Comparison of ENCODE assay signal across 8 mouse cellular contexts in genomic region chr7:35118099-35118781, GRCm38 (mm10). TPM values are rescaled to one million over a fixed set of nuclear protein-coding genes. Genes with fewer than 3 reads are reported as not detected.
A peak's percentile ranks its signal among the peaks of the same experiment; 100 is the strongest.
DNase-seq lines count a peak whose midpoint lies in the region; ATAC-seq and TF ChIP-seq lines count a peak whose summit lies in the region.

No protein-coding gene starts in this region.

- no peak for TF ChIP-seq POLR2A in bone marrow macrophage, adult 2 months (IDR thresholded peaks at IDR 0.05; ENCODE audit: borderline replicate concordance, low read depth, low read length)

- under 1% methylated on average over 49 of the region's 49 CpGs for WGBS in forebrain, embryonic 13.5 days
- under 1% methylated on average over 40 of the region's 49 CpGs for WGBS in heart, postnatal 0 days
- under 1% methylated on average over 49 of the region's 49 CpGs for WGBS in liver, embryonic 16.5 days (ENCODE audit: insufficient replicate concordance)
- 0% methylated on average over 49 of the region's 49 CpGs for WGBS in neural tube, embryonic 11.5 days

- H3K4me2 ChIP-seq in forebrain, embryonic 13.5 days = peak overlapping the region; percentile 98
- H3K4me2 ChIP-seq in heart, postnatal 0 days (ENCODE audit: low read depth, low read length) = peak overlapping the region; percentile 98
- H3K4me2 ChIP-seq in liver, embryonic 16.5 days (ENCODE audit: low read depth, low read length) = peak overlapping the region; percentile 64
- H3K4me2 ChIP-seq in neural tube, embryonic 11.5 days (ENCODE audit: low read depth) = peak overlapping the region; percentile 97

- ATAC-seq in forebrain, embryonic 13.5 days = peak; percentile 64
- ATAC-seq in heart, postnatal 0 days (ENCODE audit: insufficient read depth, low read depth) = peak; percentile 76
- ATAC-seq in liver, embryonic 16.5 days (ENCODE audit: low read depth) = peak; percentile 12
- ATAC-seq in neural tube, embryonic 11.5 days (ENCODE audit: insufficient read depth, low FRiP score, low TSS enrichment) = peak; percentile 64

- DNase-seq in heart, postnatal 0 days (ENCODE audit: low spot score) = peak; percentile 41
- peak; percentile 88 for DNase-seq in kidney, postnatal 14 days
- DNase-seq in neural tube, embryonic 11.5 days (ENCODE audit: low spot score) = peak; percentile 82
- DNase-seq in telencephalon, adult 2 months (ENCODE audit: low read depth, low spot score) = peak; percentile 33

- H3K9me3 ChIP-seq in forebrain, embryonic 13.5 days (replicated peaks) = no peaks in the 10 kb centered on the region
- no peaks in the 10 kb centered on the region for H3K9me3 ChIP-seq in heart, postnatal 0 days (replicated peaks; ENCODE audit: control insufficient read depth, low read length)
- H3K9me3 ChIP-seq in liver, embryonic 16.5 days (replicated peaks; ENCODE audit: control insufficient read depth, low read length) = no peaks in the 10 kb centered on the region
- H3K9me3 ChIP-seq in neural tube, embryonic 11.5 days (ENCODE audit: control insufficient read depth, low read length) = no peaks in the 10 kb centered on the region

- no peak for TF ChIP-seq EP300 in heart, postnatal 0 days (IDR thresholded peaks at IDR 0.05; ENCODE audit: low read depth)

- H3K9ac ChIP-seq in forebrain, embryonic 13.5 days = peak overlapping the region; percentile 65
- peak overlapping the region; percentile 48; the same call in 1 of the 2 replicates for H3K9ac ChIP-seq in heart, postnatal 0 days (replicated peaks; ENCODE audit: low read depth, low read length)
- H3K9ac ChIP-seq in liver, embryonic 16.5 days (ENCODE audit: low read depth, low read length) = peak overlapping the region; percentile 48
- H3K9ac ChIP-seq in neural tube, embryonic 11.5 days (ENCODE audit: low read length) = peak overlapping the region; percentile 54

- TF ChIP-seq CTCF in C2C12 (IDR thresholded peaks at IDR 0.05; ENCODE audit: control insufficient read depth, insufficient read depth, insufficient read length) = peak; percentile 13
- TF ChIP-seq CTCF in bone marrow macrophage, adult 2 months (IDR thresholded peaks at IDR 0.05; ENCODE audit: low read depth, low read length) = peak; percentile 63
- peak; percentile 15; the same call in 1 of the 2 replicates for TF ChIP-seq CTCF in heart, postnatal 0 days (IDR thresholded peaks at IDR 0.05; ENCODE audit: low read depth)

- peaks cover 3% of the 10 kb centered on the region for H3K27me3 ChIP-seq in C2C12 (ENCODE audit: control insufficient read depth, insufficient read depth, insufficient read length)
- peaks cover 77% of the 10 kb centered on the region for H3K27me3 ChIP-seq in forebrain, embryonic 13.5 days
- H3K27me3 ChIP-seq in heart, postnatal 0 days (ENCODE audit: control insufficient read depth, insufficient read depth, low read length) = peaks cover 64% of the 10 kb centered on the region
- peaks cover 46% of the 10 kb centered on the region for H3K27me3 ChIP-seq in liver, embryonic 16.5 days (ENCODE audit: control insufficient read depth, insufficient read depth, low read depth, low read length)
- H3K27me3 ChIP-seq in neural tube, embryonic 11.5 days (ENCODE audit: control insufficient read depth, insufficient read depth, low read length) = peaks cover 61% of the 10 kb centered on the region

- peak overlapping the region; percentile 76 for H3K27ac ChIP-seq in bone marrow macrophage, adult 2 months (ENCODE audit: insufficient read depth, low read depth, low read length)
- H3K27ac ChIP-seq in forebrain, embryonic 13.5 days = no peak overlapping the region
- H3K27ac ChIP-seq in heart, postnatal 0 days (ENCODE audit: low read depth) = peak overlapping the region; percentile 53
- H3K27ac ChIP-seq in liver, embryonic 16.5 days (ENCODE audit: low read length) = peak overlapping the region; percentile 86
- H3K27ac ChIP-seq in neural tube, embryonic 11.5 days (ENCODE audit: low read depth, low read length) = no peak overlapping the region

- H3K4me1 ChIP-seq in bone marrow macrophage, adult 2 months (ENCODE audit: control insufficient read depth, insufficient read depth, low read length) = peaks cover 12% of the 10 kb centered on the region
- peaks cover 35% of the 10 kb centered on the region for H3K4me1 ChIP-seq in forebrain, embryonic 13.5 days
- peaks cover 18% of the 10 kb centered on the region for H3K4me1 ChIP-seq in heart, postnatal 0 days (ENCODE audit: control insufficient read depth, insufficient read depth)
- peaks cover 2% of the 10 kb centered on the region for H3K4me1 ChIP-seq in liver, embryonic 16.5 days (ENCODE audit: control insufficient read depth, low read depth, low read length)
- peaks cover 16% of the 10 kb centered on the region; the same call in 1 of the 2 replicates for H3K4me1 ChIP-seq in neural tube, embryonic 11.5 days (ENCODE audit: control insufficient read depth, insufficient read depth, low read length)

- H3K79me3 ChIP-seq in C2C12 (ENCODE audit: low read depth) = no peaks in the 10 kb centered on the region

- no peaks in the 10 kb centered on the region for H3K79me2 ChIP-seq in C2C12 (ENCODE audit: control insufficient read depth, insufficient read depth)

- no peaks in the 10 kb centered on the region for H3K36me3 ChIP-seq in C2C12 (ENCODE audit: control insufficient read depth, insufficient read depth)
- no peaks in the 10 kb centered on the region for H3K36me3 ChIP-seq in forebrain, embryonic 13.5 days (ENCODE audit: poor library complexity, severe bottlenecking)
- H3K36me3 ChIP-seq in heart, postnatal 0 days (replicated peaks; ENCODE audit: control insufficient read depth, insufficient read depth, low read length) = no peaks in the 10 kb centered on the region
- H3K36me3 ChIP-seq in liver, embryonic 16.5 days (ENCODE audit: control insufficient read depth, insufficient read depth) = no peaks in the 10 kb centered on the region
- no peaks in the 10 kb centered on the region for H3K36me3 ChIP-seq in neural tube, embryonic 11.5 days (ENCODE audit: control insufficient read depth, insufficient read depth, low read length)

- peak overlapping the region; percentile 43 for H3ac ChIP-seq in C2C12 (ENCODE audit: control insufficient read depth, insufficient read length, low read depth)

- peak overlapping the region; percentile 23 for H3K4me3 ChIP-seq in C2C12 (ENCODE audit: insufficient read depth, poor library complexity, severe bottlenecking)
- peak overlapping the region; percentile 80 for H3K4me3 ChIP-seq in bone marrow macrophage, adult 2 months (ENCODE audit: insufficient read depth, low read length)
- peak overlapping the region; percentile 57 for H3K4me3 ChIP-seq in forebrain, embryonic 13.5 days
- peak overlapping the region; percentile 59 for H3K4me3 ChIP-seq in heart, postnatal 0 days (ENCODE audit: low read depth, low read length)
- H3K4me3 ChIP-seq in liver, embryonic 16.5 days (ENCODE audit: low read depth, low read length) = peak overlapping the region; percentile 63
- H3K4me3 ChIP-seq in neural tube, embryonic 11.5 days (ENCODE audit: low read depth, low read length) = peak overlapping the region; percentile 52

TF ChIP-seq in C2C12, 6 proteins besides CTCF, POLR2A, EP300 and RAD21:
- no peak for TF ChIP-seq CEBPB (IDR thresholded peaks at IDR 0.05; ENCODE audit: low read depth)

RNA-seq across cellular contexts. Expression of gene Cebpa, which starts 0.9 kb away (rescaled TPM):
- 22.9 TPM for polyA plus RNA-seq in C2C12 (2012; fragmentation: generic; extraction: Trizol)
- polyA plus RNA-seq in bone marrow macrophage, adult 2 months (2012; ENCODE audit: insufficient read depth, insufficient read length, missing spikeins) = 78.9 and 79.1 TPM in 2 replicates
- polyA plus RNA-seq in forebrain, embryonic 13.5 days (2015; fragmentation: Nextera tagmentation; extraction: Ambion mirVana) = 0.24 and 0.35 TPM in 2 replicates
- 3.5 and 6.3 TPM in 2 replicates for total RNA-seq in heart, postnatal 0 days (2014; rRNA removed; ENCODE audit: low replicate concordance)
- 0.20 and 0.48 TPM in 2 replicates for polyA plus RNA-seq in heart, postnatal 0 days (2015; fragmentation: Nextera tagmentation; extraction: Ambion mirVana)
- 6.8 and 9.1 TPM in 2 replicates for polyA plus RNA-seq in liver, embryonic 16.5 days (2015; fragmentation: Nextera tagmentation; extraction: Ambion mirVana)
- 0.20 and 0.62 TPM in 2 replicates for polyA plus RNA-seq in neural tube, embryonic 11.5 days (2014; fragmentation: Nextera tagmentation; extraction: Ambion mirVana)

Comparison
In these comparisons a context has a peak if more than half of its experiments do, and no peak if none do; other contexts are left out.
1. H3K4me3 ChIP-seq: peak in every context shown above with its lines; median percentile 80 in bone marrow macrophage, adult 2 months; 63 in liver, embryonic 16.5 days; 59 in heart, postnatal 0 days; 57 in forebrain, embryonic 13.5 days; 52 in neural tube, embryonic 11.5 days; 23 in C2C12.
2. CTCF ChIP-seq: peak in every context shown above with its lines; median percentile 63 in bone marrow macrophage, adult 2 months; 15 in heart, postnatal 0 days; 13 in C2C12.
3. H3K27ac ChIP-seq: peak in bone marrow macrophage, adult 2 months (single experiment), heart, postnatal 0 days (single experiment) and liver, embryonic 16.5 days (single experiment); none in forebrain, embryonic 13.5 days (single experiment) and neural tube, embryonic 11.5 days (single experiment).
4. ATAC-seq: peak in every context shown above with its lines; median percentile 76 in heart, postnatal 0 days; 64 in forebrain, embryonic 13.5 days; 64 in neural tube, embryonic 11.5 days; 12 in liver, embryonic 16.5 days.
5. DNase-seq: peak in every context shown above with its lines; median percentile 88 in kidney, postnatal 14 days; 82 in neural tube, embryonic 11.5 days; 41 in heart, postnatal 0 days; 33 in telencephalon, adult 2 months.
6. Peak in every context shown above with its lines, with median percentiles within 50 percentile points of each other: H3K4me2 ChIP-seq and H3K9ac ChIP-seq.